Mouse (Mus musculus) thymus, postnatal 36 days (tissue): ENCODE results near the gene Bbof1.

Experiments
- DNase-seq, 2 experiments: peaks; one replicate each; pipeline ENCODE4 v3.0.0; 2022; ENCODE audit warnings: mixed read lengths in 2 of 2

Gene Bbof1

DNA sequence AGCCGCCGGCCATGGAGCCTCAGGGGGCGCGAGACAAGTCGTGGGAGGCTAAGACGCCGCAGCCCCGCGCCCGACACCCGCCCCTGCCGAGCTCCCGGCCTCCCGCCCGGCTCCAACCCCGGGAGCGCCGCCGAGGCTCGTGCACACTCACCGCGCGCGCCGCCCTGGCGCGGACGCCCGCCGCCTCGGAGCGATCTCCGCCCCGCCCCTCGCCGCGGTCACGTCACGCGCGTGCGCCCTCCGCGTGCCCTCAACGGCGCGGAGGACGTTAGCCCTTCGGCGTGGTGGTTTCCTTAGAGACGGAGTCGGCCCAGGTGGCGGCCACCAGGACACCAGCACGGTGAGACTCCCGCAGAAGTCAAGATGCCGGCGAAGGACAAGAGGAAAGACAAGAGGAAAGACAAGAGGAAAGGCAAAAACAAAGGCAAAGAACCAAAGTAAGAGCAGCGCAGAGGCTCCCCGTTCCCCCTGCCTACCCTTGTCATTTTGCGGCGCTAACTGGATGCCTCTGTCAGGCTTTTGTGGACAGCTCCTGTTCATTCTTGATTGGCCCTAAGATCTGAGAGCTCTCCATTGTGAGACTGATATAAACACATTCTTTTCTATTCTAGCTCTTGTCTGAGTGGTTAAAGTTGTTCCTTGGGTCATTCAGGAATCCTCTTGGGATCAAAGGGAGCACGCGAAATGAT lies at the start of gene Bbof1, which contains the start of gene Entpd5:
Bbof1 (plus strand) TSS at position 253 of the 689 bp plus-strand sequence.
Entpd5 (minus strand) TSS at position 211 of the 689 bp plus-strand sequence.
- DNase-seq: peak; percentile 91

DNA sequence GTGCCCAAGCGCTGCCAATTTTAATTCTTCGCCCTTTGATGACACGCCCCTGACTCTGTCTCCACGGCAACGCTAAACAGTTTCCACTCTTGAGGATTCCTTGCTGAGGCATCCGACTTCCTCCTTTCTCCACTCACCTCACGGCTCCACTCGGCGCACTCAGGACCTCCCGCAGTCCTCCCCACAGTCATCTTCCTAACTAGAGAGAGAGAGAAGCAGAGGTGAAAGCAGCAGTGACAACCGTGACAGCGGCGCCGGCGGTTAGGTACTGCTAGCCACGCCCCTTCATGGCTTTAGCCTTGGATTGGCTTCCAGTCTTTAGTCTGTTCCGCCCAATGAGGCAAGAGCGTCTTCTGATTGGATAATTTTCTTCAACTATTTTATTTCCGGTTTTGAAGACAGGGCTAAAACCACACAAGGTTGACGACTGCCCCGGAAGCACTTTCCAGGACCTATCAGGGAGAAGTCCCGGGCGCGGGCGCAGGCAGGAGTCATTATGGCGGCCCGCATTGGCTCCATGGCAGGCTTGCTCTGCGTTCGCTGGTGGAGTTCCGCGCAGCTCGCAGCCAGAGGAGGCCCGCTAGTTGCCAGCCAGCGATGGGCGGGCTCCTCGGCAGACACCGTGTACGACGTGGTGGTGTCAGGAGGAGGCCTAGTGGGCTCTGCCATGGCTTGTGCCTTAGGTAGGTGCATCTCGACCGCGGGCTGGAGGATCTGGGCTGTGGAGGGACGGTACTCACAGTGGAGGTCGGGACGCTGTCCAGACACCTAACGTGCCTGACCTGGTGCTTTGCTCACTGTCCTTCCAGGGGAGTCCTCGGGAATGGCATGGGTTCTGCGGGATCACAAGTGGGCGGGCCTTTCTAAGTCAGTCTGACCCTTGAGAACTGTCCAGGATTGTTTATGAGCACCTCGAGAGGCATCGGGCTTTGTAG lies 47.0 kb upstream of the Bbof1 start, which contains the start of the genes Coq6 and Fam161b:
Coq6 (plus strand) TSS at position 103 of the 935 bp plus-strand sequence.
Fam161b (minus strand) TSS at position 279 of the 935 bp plus-strand sequence.
- DNase-seq: peak; percentile 87 to 93

DNA sequence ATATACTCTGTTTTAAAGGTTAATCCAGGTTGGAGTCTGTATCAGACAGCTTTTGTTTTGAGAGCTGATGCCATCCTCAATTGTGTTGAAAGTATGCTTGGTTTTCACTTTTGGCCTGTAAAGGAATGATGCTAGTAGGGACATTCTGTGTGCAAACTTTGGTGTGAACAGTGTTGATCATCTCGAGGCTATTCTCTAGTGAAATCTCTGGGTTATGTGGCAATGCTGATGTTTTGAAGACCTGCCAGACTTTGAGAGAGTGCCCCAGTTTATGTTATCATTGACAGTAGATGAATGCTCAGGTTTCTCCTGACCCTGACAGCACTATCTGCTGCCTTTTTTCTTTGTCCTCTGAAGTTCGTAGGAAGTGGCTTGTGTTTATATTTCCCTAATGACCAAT lies 46.0 kb upstream of the Bbof1 start:
- DNase-seq: no peak

DNA sequence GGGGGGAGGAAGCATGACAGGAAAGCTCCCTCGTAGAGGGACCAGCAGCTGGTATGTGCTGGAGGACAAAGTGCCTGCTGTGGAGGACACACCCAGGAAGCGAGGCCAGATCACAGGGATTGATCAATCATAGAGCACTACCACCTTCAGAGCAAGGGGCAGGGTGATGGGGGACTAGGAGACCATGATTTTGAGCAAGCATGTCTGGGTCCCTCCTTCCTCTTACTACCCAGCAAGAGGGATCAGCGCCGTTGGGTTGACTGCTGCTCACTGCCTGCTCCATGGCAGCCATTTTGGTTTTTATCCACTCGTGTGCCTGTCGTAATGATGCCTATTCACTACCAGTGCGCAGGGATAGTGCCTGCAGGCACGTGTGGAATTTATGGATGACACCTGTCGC lies 44.6 kb upstream of the Bbof1 start:
- DNase-seq: no peak

DNA sequence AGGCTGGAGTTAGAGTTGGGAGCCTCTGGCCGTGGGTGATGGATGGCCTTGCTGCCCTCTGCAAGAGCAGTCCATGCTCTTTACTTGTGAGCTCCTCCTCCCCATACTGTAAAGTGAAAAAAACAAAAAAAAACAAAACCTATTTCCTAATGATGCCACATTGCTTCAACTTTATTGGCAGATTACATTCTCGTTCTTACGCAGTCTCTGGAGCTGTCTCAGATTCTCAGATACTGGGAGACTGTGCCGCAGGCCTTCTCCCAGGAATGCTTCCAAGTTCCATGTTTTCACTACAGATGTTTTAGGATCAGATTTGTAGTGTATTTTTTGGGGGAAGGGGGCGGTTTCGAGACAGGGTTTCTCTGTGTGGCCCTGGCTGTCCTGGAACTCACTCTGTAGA lies 43.7 kb upstream of the Bbof1 start:
- no peak for DNase-seq

DNA sequence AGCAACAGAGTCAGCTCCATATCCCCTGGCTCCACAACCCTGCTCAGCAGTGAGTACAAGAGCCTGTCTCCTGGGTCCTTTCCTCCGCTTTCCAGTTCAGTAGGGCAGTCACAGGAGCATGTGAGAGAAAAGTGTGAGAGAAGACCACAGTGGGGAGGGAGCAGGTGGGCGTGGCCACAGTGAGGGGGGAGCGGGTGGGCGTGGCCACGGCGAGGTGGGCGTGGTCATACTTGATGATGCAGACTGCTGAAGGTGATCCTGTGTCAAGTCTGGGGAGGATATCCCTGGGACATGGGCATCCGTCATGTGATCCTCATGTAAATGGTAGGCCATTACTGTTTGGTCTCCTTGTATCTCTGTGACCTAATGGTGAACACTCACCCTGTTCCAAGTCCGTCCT lies 41.9 kb upstream of the Bbof1 start:
- DNase-seq: no peak

DNA sequence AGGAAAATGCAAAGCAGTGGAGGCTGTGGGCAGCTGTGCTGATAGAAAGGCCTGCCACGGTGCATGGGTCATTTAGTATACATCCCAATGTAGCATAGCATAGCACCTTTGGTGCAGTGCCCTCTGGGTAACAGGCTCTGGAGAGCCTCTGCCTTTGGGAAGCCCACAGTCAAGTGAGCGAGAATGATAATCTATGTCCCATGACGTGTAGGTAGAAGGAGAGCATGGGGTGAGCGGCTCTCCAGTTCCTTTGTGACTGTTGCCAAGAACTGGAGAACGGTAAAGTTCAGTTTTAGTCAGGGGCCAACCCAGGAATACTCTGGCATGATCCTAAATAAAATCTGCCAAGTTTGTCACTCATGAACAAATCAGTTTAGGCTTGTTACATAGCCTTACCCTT lies 37.2 kb upstream of the Bbof1 start:
- no peak for DNase-seq

DNA sequence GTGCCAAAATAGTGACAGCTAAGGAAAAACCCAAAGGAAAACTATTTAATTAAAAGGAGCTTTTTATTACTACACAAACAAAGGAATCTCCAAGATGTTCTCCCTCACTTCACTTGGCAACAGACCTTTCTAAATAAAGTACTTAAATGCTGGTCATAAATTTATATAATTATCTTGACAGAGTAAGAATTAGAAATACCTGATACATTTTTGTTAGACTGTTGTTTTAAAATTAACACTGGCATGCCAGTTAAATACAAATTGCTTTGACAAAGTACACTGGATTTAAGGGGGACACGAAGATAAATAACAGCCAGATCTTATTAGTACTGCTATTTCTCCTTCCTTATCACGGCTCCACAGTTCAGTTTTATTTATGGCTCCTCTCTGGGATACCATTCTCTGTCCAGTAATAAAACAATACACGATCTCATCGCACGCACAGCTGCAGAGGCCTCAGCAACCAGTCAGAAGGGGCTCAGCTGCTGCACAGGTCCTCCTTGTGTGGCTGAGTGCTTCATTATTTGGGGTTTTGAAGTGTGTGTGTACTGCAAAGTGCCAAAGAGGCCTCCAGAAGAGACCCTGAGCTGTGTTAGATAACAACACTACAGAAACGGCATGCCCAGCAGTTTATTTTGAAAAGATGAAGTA lies 34.9 kb upstream of the Bbof1 start:
- DNase-seq: no peak

DNA sequence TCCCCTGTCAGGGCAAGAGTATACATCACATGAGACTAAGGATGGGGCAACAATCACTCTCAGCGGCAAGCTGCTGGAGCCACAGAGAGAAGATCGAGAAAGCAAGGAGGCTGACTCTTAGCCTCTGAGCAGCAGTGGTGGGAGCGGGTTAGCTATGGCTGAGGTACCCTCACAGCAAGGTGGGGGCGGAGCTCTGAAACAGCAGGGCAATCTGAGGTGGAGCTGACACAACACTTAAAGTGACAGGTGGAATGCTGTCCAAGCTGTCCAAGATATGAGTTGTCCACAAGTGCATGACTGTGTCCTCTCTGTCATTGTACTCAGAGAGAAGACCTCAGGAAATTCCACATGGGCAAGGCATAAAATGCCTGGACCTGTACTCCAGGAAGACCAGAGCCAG lies 26.5 kb upstream of the Bbof1 start:
- DNase-seq: no peak

DNA sequence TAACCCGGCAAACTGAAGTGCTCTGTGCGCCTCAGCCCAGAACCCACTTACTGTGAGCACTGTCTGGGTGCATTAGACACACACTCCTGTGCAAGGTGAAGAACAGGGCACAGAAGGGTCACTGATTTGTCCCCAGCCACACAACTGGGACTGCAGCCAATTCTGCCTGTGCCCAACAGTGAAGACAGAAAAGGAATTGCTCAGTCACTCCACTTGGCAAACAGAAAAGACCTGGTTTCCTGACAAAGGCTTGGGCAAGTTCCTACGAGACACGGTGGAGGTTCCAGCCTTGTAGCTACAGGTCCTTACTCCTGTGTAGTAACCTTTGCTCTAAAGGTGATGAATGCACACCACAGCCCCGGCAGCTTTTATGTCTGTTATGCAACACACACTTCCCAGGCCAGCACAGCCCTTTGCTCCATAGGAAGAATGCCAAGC lies 24.2 kb upstream of the Bbof1 start:
- DNase-seq: no peak

DNA sequence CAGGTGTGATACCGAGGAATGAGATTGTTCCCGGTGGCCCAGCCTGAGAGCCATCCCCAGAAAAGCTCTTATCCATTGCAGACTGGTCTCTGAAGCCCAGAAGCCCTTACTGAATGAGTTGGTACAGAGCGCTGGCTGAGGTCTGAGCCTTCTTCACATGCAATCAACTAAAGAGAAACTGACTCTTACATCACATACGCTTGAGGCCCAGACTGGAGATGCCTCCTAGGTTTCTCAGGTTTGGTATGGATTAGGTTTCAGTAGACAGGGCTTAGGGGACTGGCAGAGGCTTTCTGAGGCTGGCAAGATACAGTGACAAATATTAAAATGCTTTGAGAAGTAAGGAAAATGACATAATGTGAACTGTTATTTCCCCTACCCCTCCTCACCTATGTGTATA lies 23.5 kb upstream of the Bbof1 start:
- no peak for DNase-seq

DNA sequence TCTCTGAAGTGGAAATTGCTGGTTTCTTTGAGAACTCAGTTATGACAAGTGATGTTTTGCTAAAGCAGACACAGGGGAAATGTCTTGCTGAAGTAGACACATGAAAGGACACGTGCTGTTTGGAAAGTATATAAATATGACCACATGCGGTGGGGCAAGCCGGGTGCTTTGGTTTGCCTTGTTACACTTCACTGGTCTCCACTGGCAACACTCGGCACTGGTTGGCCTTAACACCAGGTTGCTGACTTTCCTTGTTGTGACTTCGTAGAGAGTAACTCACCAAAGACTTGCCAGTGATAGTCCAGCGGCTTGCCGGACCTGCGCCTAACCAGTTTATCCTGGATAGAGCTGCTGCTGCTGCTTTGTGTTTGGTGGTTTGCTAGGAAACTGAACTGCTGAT lies 20.8 kb upstream of the Bbof1 start:
- DNase-seq: no peak

DNA sequence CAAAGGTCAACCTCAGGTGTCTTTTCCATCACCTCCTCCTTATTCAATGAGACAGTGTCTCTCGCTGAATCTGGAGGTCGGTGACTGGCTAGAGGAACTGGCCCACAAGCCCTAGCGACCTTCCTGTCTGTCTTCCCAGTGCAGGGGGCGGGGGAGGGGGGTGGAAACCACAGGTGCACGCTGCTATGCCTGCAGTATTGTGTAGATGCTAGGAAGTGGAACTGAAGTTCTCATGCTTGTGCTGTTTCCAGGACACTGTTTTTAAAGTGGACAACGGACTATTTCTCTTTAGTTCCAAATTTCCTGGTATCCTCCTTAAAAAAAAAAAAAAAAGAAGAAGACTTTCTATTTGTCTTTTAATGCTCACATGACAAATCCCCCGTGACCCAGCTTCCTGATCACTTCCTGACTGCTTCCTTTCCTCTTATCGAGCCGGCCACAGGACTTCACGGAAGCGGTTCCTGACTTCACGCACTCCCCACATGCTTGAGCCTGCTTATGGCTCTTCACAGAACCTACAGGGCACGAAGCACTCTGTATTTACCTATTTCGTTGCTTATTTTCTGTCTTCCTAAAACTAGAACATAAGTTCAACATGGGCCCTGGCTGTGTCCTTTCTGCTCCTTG lies 20.0 kb upstream of the Bbof1 start:
- DNase-seq: no peak

DNA sequence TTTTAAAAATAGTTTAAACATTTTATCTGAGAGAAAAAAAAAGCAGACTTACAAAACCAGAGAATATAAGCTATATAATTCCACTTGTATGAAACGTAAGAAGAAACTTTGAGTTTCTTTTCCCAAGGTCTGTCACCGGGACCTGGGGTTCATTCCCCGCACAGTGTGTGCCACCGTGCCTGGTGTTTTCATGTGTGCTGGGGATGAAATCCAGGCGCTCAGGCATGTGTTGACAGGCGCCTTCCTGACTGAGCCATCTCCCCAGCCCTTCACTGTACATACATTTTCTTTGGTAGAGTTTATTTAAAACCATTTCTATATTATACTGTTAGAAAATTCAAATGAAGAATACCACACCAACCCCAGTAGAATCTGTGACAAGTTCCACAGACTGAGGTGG lies 18.5 kb upstream of the Bbof1 start:
- DNase-seq: no peak

DNA sequence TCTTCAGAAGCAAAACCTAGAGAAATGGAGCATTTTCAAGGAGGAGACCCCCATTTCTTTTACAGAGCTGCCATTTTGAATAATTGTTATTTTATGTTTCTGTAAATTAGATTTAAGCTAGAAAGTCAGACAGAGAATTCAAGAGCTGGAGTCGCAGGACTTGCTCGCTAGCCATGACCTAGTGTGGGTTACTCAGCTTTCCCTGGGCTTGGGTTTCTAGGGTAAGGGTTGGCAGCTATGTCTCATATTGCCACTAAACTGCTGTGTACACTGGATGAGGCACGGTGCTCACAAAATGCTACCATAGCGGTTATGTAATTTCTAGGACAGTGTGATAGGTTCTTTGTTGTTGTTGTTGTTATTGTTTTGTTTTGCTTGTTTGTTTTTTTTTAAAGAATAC lies 16.2 kb upstream of the Bbof1 start:
- DNase-seq: no peak

DNA sequence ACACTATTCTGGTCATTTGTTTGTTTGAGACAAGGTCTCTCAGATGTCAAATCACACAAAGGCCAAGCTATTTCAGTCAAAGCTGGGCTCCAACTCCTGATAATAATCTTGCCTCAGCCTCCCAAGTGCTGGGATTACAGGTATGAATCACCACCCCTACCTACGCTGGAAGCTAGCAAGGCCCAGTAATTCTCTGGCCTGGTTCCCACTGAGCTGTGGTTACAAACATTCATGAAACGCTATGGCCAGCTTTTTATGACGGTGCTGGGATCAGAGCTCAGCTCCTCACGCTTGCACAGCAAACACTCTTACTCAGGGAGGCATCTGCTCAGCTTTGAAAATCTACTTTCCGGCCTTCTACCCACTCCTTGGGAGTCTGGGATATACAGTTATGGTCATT lies 15.0 kb upstream of the Bbof1 start:
- DNase-seq: no peak

DNA sequence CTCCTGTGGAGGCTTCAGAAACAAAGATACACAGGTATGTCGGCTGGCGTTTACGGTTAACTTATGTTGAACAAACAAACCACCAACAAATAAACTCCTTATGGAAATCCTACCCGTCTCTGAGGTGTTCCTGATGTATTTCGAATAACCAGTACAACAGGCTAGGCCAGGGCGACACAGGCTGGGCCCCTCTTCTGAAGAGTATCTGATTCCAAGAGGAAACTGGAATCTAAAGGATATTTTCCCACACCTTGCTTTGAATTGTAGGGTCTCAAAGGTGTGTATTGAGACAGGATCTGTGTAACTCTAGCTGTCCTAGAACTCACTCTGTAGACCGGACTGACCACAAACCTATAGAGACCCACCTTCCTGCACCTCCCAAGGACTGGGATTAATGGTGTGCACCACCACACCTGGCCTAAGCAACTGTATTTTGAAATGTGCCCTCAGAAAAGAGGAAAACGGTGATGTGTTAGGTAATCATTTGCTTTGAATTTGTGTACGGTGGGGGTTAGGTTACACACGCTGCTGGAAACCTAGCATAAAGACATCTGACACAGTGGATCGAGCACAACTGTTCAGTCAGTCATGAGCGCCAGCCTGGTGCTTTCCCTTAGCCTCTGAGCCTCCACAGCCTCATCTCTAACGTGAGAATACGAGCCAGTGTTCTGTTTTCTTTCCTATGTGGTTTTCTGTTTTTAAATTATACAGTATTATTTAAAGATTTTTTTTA lies 11.8 kb upstream of the Bbof1 start:
- no peak for DNase-seq

DNA sequence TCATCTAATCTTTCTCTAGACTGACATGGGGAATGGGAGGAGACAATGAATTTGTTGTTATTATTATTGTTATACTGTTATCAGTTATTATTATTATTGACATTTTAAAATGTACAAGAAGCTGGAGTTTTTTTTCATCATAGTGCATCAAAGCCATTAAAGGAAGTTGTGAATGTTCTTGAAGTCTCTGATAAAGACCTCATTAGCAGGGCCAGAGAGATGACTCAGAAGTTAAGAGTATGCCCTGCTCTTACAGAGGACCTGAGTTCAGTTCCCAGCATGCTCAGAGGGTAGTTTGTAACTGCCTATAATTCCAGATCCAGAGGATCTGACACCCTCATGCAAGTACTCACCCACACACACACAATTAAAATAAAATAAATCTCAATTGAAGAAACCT lies 11.2 kb upstream of the Bbof1 start:
- no peak for DNase-seq

DNA sequence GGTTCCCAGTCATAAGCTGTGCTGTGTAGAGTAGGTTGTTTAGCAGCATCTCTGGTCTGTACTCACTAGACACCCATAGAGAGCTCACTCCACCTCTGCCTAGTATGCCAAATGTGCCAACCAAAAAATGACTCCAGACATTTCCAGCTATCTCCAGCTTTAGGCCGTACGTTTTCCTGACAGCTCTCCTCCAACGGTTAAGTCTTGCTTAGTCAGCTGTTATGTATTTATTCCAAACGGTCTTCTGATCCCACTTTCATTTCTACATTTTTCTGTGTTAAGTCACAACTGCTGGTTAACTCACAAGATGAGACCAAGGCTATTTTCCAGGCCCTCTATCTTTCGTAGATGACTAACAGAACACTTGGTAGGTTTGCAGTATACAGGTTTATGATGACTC lies 10.2 kb upstream of the Bbof1 start:
- no peak for DNase-seq

DNA sequence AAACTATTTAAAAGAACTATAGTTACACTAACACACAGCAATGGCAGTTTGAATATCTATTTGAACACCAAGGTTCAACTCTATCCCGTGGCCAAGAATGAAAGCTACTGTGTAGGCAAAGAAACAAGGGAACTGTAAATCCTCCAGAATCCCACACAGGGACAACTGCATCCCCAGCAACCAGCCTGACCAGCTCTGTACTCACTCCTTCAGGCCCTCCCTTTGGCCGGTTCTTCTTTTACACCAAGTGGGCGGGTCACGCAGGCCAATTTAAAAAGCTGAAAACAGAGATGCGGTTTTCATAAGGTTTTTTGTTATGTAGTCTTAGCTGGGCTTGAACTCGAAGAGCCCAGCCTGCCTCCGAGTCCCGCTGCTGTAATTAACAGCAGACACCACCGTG lies 9.7 kb upstream of the Bbof1 start:
- no peak for DNase-seq

DNA sequence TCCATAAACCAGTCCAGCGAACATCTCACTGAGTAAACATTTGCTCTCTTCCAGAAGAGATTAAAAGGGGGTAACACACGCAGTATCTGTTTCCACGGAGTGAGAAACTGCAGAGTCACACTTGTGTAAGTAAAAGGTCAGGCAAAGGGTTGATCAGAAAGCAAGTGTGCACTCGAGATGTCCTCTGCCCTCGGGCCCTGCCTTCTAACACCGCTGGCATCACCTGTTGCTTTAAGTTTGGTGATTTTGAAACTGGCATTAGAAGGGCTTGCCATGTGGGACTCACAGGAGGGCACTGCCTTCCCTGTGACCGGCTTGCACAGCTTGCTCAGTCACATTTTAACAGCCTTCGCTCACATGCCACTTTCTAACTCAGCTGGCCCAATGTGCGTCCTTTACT lies 9.2 kb upstream of the Bbof1 start:
- DNase-seq: no peak

DNA sequence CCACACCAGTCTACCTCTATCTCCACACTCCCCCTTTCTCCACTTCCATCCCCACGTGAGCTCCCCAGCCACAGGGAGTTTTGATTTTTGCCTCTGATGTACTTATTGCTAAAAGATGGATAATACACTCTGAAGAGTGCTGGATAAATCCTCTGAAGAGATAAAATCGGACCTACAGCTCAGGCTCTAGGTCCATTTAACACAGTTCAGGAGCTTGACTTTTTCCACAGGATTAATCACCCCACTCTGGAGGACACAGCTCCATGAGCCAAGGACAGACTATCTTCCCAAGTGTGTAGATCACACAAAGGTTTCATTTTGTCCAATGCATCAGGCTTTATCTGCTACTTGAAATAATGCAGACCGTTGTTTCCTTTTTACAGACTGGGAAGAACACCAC lies 8.8 kb upstream of the Bbof1 start:
- DNase-seq: no peak
